Mouse (Mus musculus): ENCODE data around the gene Gpatch2.

DNA sequence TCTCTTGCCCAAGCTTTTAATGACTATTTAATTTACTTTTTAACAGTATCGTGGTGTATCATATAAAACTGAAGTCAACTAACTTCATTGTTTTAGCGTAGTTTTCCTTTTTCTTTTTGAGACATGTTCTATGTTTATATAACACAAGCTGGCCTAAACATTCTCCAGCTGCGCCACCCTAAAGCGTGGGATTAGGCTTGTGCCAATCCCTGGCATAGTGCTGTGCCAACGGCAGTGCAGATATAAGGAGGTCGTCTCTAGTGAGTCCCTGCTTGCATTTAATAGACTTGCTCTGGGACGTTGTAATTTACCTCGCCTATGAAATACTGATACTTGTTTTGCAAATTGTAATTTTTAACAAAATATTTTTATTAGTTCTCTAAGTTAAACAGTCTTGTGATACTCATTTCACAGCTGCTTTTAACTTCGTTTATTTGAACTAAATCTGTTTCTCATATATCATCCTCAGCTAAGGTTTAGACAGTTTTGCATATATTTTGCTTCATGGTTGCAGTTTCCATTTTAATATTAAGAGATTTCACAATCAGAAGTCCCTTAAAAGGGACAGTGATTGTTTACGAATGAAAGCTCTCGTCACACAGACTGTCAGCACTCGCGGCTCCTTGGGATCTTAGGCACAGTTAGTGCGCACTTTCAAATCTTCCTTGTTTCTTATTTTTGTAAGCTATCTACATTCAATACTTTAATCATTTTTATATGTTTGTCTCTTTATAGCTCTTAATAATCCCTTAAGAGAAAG lies 17.1 kb downstream of the Gpatch2 start:
- TF ChIP-seq CTCF (IDR thresholded peaks at IDR 0.05; ENCODE audit: borderline replicate concordance, extremely low read depth, insufficient read depth, insufficient read length) (no peak), POLR2A (IDR thresholded peaks at IDR 0.05; ENCODE audit: borderline replicate concordance, extremely low read depth, insufficient read depth, insufficient read length, poor library complexity, severe bottlenecking) (no peak)

Data from brain, embryonic 14.5 days (tissue).